ENCODE assay signal across 10 mouse cellular contexts in the genomic region with DNA sequence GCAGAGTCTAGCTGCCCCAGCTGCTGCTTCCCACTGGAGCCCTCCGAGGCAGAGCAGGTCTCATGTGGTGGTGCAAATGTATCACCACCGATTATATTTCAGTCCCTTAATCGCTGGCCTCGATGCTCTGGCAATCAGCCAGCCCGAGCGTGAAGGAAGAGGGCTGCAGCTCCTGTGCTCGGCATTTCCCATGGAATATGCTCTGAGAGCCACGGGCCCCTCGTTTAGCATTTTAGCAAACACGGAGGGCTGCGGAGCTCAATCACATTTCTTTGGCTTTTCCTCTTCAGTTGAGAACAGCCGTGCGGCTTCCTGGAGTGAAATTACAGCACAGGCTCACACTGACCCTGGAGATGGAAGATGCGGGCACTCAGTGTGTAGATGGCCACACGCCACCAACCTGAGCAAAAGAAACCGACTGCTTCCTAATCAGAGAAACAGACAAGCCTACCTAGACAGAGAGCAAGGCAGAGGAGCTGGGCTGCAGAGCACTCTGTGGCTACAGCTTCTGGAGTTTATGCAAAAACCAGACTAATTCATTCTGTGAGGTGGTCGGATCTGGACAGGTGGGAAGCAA.
A peak's percentile ranks its signal among the peaks of the same experiment; 100 is the strongest.
DNase-seq lines count a peak whose midpoint lies in the region; ATAC-seq and TF ChIP-seq lines count a peak whose summit lies in the region.
"Had no signal": no experiment of that assay in that cellular context is flagged by ENCODE, and none has a peak within 500 bp of the region (broad histone marks: within the 10 kb centered on the region; RNA-seq: fewer than 3 reads in every experiment).

No protein-coding gene starts in this region.

- peak; percentile 77 for ATAC-seq in forebrain, embryonic 12.5 days (ENCODE audit: low FRiP score)
- ATAC-seq in neural tube, embryonic 14.5 days (ENCODE audit: low read depth) = peak; percentile 65
- no peak for ATAC-seq in liver, postnatal 0 days
- ATAC-seq: Patski had no signal

- H3K27me3 ChIP-seq in forebrain, embryonic 12.5 days = no peaks in the 10 kb centered on the region
- no peaks in the 10 kb centered on the region for H3K27me3 ChIP-seq in neural tube, embryonic 14.5 days (ENCODE audit: control insufficient read depth, insufficient read depth, low read length)
- no peaks in the 10 kb centered on the region for H3K27me3 ChIP-seq in liver, postnatal 0 days (ENCODE audit: insufficient read depth, low read length)

- H3K9ac ChIP-seq in forebrain, embryonic 12.5 days = 0 out of 2 replicates have a peak overlapping the region, but pooled peaks have one; percentile 25
- peak overlapping the region; percentile 46 for H3K9ac ChIP-seq in neural tube, embryonic 14.5 days (replicated peaks; ENCODE audit: low read depth, low read length)
- no peak overlapping the region for H3K9ac ChIP-seq in liver, postnatal 0 days (replicated peaks)

- peak overlapping the region; percentile 43 for H3K4me2 ChIP-seq in forebrain, embryonic 12.5 days
- H3K4me2 ChIP-seq in neural tube, embryonic 14.5 days (ENCODE audit: low read depth, low read length) = peak overlapping the region; percentile 42
- H3K4me2 ChIP-seq in liver, postnatal 0 days (ENCODE audit: low read depth, low read length) = no peak overlapping the region

- H3K36me3 ChIP-seq in forebrain, embryonic 12.5 days (replicated peaks) = no peaks in the 10 kb centered on the region
- no peaks in the 10 kb centered on the region for H3K36me3 ChIP-seq in neural tube, embryonic 14.5 days (ENCODE audit: control insufficient read depth, insufficient read depth, low read length)
- H3K36me3 ChIP-seq in liver, postnatal 0 days (replicated peaks; ENCODE audit: insufficient read depth, low read length) = no peaks in the 10 kb centered on the region

- no peak overlapping the region for H3K27ac ChIP-seq in layer of hippocampus, adult 2 months
- H3K27ac ChIP-seq in forebrain, embryonic 12.5 days = 0 out of 2 replicates have a peak overlapping the region, but pooled peaks have one; percentile 31
- 0 out of 2 replicates have a peak overlapping the region, but pooled peaks have one; percentile 44 for H3K27ac ChIP-seq in neural tube, embryonic 14.5 days (ENCODE audit: low read depth, low read length)
- no peak overlapping the region for H3K27ac ChIP-seq in liver, postnatal 0 days (ENCODE audit: low read depth)

- TF ChIP-seq EP300 in liver, postnatal 0 days (IDR thresholded peaks at IDR 0.05; ENCODE audit: low read depth) = no peak

- TF ChIP-seq CTCF in layer of hippocampus, adult 2 months (conservative IDR thresholded peaks at IDR 0.05) = no peak
- TF ChIP-seq CTCF in liver, postnatal 0 days (IDR thresholded peaks at IDR 0.05; ENCODE audit: low read depth) = no peak

- peak overlapping the region; percentile 29 for H3K4me3 ChIP-seq in layer of hippocampus, adult 2 months
- H3K4me3 ChIP-seq in forebrain, embryonic 12.5 days (replicated peaks) = peak overlapping the region; percentile 11; the same call in 1 of the 2 replicates
- peak overlapping the region; percentile 16; the same call in 1 of the 2 replicates for H3K4me3 ChIP-seq in neural tube, embryonic 14.5 days (ENCODE audit: low read depth, low read length)
- no peak overlapping the region for H3K4me3 ChIP-seq in liver, postnatal 0 days (ENCODE audit: low read depth, low read length)
- H3K4me3 ChIP-seq: myocyte had no signal

- H3K4me1 ChIP-seq in forebrain, embryonic 12.5 days = peaks cover 27% of the 10 kb centered on the region
- H3K4me1 ChIP-seq in neural tube, embryonic 14.5 days (ENCODE audit: control insufficient read depth, insufficient read depth, low read length) = peaks cover 8% of the 10 kb centered on the region
- H3K4me1 ChIP-seq in liver, postnatal 0 days (ENCODE audit: insufficient read depth) = no peaks in the 10 kb centered on the region

- WGBS in forebrain, embryonic 12.5 days = 33% methylated on average over 17 of the region's 17 CpGs
- WGBS in neural tube, embryonic 14.5 days = 25% methylated on average over 17 of the region's 17 CpGs
- 55% methylated on average over 17 of the region's 17 CpGs for WGBS in liver, postnatal 0 days (ENCODE audit: insufficient replicate concordance)

- no peaks in the 10 kb centered on the region for H3K9me3 ChIP-seq in forebrain, embryonic 12.5 days
- H3K9me3 ChIP-seq in neural tube, embryonic 14.5 days (ENCODE audit: control insufficient read depth, low read length) = no peaks in the 10 kb centered on the region
- H3K9me3 ChIP-seq in liver, postnatal 0 days (ENCODE audit: low read length) = no peaks in the 10 kb centered on the region

- no peak for DNase-seq in layer of hippocampus, adult 2 months (ENCODE audit: low spot score in 2 of 2)
- DNase-seq in layer of hippocampus, postnatal 25 days (ENCODE audit: extremely low spot score in 1 of 2, low spot score in 1 of 2) = no peak
- DNase-seq in cerebellum, adult 18-20 months = peak; percentile 80 to 87
- peak; percentile 32 for DNase-seq in kidney, postnatal 10 days
- no peak for DNase-seq in spleen, adult 12 weeks (ENCODE audit: low spot score)
- DNase-seq in liver, postnatal 0 days = no peak

Comparison
In these comparisons a context has a peak if more than half of its experiments do, and no peak if none do; other contexts are left out.
1. DNase-seq: peak in cerebellum, adult 18-20 months (2 of 2) and kidney, postnatal 10 days (single experiment); none in layer of hippocampus, adult 2 months (0 of 2), layer of hippocampus, postnatal 25 days (0 of 2), spleen, adult 12 weeks (single experiment) and liver, postnatal 0 days (single experiment).
2. H3K27ac ChIP-seq: peak in forebrain, embryonic 12.5 days (single experiment) and neural tube, embryonic 14.5 days (single experiment); none in layer of hippocampus, adult 2 months (single experiment) and liver, postnatal 0 days (single experiment).